Mouse (Mus musculus): Measurements from ENCODE around the gene Nabp2.

Gene Nabp2

GRCm38 (mm10) chr10:128359226-128359625 lies 52.1 kb downstream of the Nabp2 start:
- DNase-seq (ENCODE audit: low read depth, low spot score), result no peak

- peak; percentile 67 for DNase-seq (ENCODE audit: low read depth, low spot score)
Observed at GRCm38 (mm10) chr10:128358796-128359195, 52.5 kb downstream of the Nabp2 start.
